Mouse (Mus musculus): ENCODE measurements around the gene Olfr228. TPM values are rescaled to one million over a fixed set of nuclear protein-coding genes. Genes with fewer than 3 reads are reported as not detected.
"Not testable (repeated sequence)": the region's sequence is repeated elsewhere in the genome, so short reads cannot be mapped to it uniquely, and the experiment has no call there.

Gene Olfr228
- total RNA-seq (2021) (not detected), polyA plus RNA-seq (2012; rRNA removed) (not detected in 2 replicates)
- long read RNA-seq: 0 reads

GRCm38 (mm10) chr2:86487286-86487685, at the start of gene Olfr228:
Olfr228 (minus strand) TSS chr2:86487386.
- no peak for DNase-seq

DNA sequence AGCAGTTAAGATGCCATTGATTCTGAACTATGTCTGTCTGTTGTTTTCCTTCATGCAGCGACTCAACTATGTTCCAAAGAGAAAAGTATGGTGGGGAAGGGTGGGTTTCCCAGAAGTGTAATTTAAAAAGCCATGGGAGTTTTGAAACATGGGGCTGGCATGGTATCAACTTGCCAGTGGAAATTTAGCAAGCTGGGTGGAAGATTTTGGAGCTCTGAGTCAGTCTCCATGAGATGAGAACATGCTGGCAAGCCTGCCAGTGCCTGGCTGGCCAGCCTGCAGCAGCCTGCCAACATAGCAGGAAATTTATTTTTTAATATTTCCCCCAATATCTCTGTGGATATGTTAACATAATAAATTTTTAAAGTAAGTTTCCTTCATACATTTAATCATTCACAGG, 43.8 kb upstream of the Olfr228 start:
- no peak for DNase-seq

DNA sequence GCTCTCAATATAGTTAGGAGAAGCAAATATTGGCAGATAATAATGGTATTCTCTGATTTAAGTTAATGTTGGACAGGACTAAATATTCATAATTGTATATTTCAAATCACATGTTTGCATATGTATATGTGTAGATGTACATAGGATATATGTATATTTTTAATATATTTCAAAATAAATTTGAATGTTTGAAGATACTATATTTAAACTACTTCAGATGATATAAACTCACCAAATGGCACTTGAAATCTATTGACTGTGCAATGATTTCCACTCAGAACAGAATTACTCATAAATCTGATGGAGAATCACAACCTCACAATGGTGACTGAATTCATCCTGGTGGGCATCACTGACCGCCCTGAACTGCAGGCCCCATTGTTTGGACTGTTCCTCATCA, 21.0 kb upstream of the Olfr228 start, which contains the start of gene Olfr1076:
Gene Olfr1076 (plus strand): TSS at position 301 of the 400 bp plus-strand sequence.
- no peak for DNase-seq

GRCm38 (mm10) chr2:86464442-86465109, 22.6 kb downstream of the Olfr228 start:
- peak; percentile 27 for DNase-seq

GRCm38 (mm10) chr2:86460434-86460833, 26.8 kb downstream of the Olfr228 start:
- no peak for DNase-seq

GRCm38 (mm10) chr2:86456169-86456568, 31.0 kb downstream of the Olfr228 start, which contains the start of gene Olfr1066:
Olfr1066 (minus strand) TSS chr2:86456269.
- no peak for DNase-seq

- DNase-seq: not testable (repeated sequence)
These were observed 36.7 kb downstream of the Olfr228 start, which contains the start of gene Olfr1065 for GRCm38 (mm10) chr2:86450491-86450890. Olfr1065 (minus strand) TSS chr2:86450591.

DNA sequence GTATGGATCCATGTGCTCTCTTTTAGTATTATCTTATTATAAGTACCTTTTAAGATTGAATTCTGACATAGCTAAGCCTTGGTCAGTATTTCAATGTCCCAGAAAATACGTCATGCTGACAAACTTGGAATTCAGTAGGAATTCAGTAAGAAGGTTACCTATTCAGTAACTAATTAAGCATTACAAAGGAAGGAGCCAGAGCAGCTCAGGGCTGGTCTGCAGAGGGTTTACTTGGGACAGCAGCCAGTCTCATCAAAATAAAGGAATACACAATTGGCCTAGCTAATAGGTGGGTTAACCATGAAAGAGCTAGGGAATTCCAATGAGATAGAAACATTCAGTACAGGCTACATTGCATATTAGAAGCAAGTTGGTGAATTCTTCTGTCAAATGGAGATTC, 45.1 kb downstream of the Olfr228 start:
- DNase-seq: not testable (repeated sequence)

Other genes with a start within 250 kb of the Olfr228 start
- not detected for gene Olfr1048, start 247.1 kb downstream of the Olfr228 start, total RNA-seq (2021)
- not detected in 2 replicates for gene Olfr1048, start 247.1 kb downstream of the Olfr228 start, polyA plus RNA-seq (2012; rRNA removed)
- not detected for gene Olfr1049, start 229.1 kb downstream of the Olfr228 start, total RNA-seq (2021)
- not detected in 2 replicates for gene Olfr1049, start 229.1 kb downstream of the Olfr228 start, polyA plus RNA-seq (2012; rRNA removed)
- gene Olfr1051, start 208.3 kb downstream of the Olfr228 start, total RNA-seq (2021): not detected
- gene Olfr1051, start 208.3 kb downstream of the Olfr228 start, polyA plus RNA-seq (2012; rRNA removed): not detected in 2 replicates
- gene Olfr1052, start 194.9 kb downstream of the Olfr228 start, total RNA-seq (2021): not detected
- gene Olfr1052, start 194.9 kb downstream of the Olfr228 start, polyA plus RNA-seq (2012; rRNA removed): not detected in 2 replicates
- not detected for gene Olfr1053, start 172.1 kb downstream of the Olfr228 start, total RNA-seq (2021)
- gene Olfr1053, start 172.1 kb downstream of the Olfr228 start, polyA plus RNA-seq (2012; rRNA removed): not detected in 2 replicates
- not detected for gene Olfr1054, start 152.0 kb downstream of the Olfr228 start, total RNA-seq (2021)
- gene Olfr1054, start 152.0 kb downstream of the Olfr228 start, polyA plus RNA-seq (2012; rRNA removed): not detected in 2 replicates
- not detected for gene Olfr1055, start 137.1 kb downstream of the Olfr228 start, total RNA-seq (2021)
- gene Olfr1055, start 137.1 kb downstream of the Olfr228 start, polyA plus RNA-seq (2012; rRNA removed): not detected in 2 replicates
- not detected for gene Olfr1056, start 124.9 kb downstream of the Olfr228 start, total RNA-seq (2021)
- gene Olfr1056, start 124.9 kb downstream of the Olfr228 start, polyA plus RNA-seq (2012; rRNA removed): not detected in 2 replicates
- not detected for gene Olfr1057, start 109.0 kb downstream of the Olfr228 start, total RNA-seq (2021)
- gene Olfr1057, start 109.0 kb downstream of the Olfr228 start, polyA plus RNA-seq (2012; rRNA removed): not detected in 2 replicates
- gene Olfr1058, start 98.8 kb downstream of the Olfr228 start, total RNA-seq (2021): not detected
- gene Olfr1058, start 98.8 kb downstream of the Olfr228 start, polyA plus RNA-seq (2012; rRNA removed): not detected in 2 replicates
- not detected for gene Olfr1061, start 73.3 kb downstream of the Olfr228 start, total RNA-seq (2021)
- not detected in 2 replicates for gene Olfr1061, start 73.3 kb downstream of the Olfr228 start, polyA plus RNA-seq (2012; rRNA removed)
- not detected for gene Olfr1062, start 60.6 kb downstream of the Olfr228 start, total RNA-seq (2021)
- gene Olfr1062, start 60.6 kb downstream of the Olfr228 start, polyA plus RNA-seq (2012; rRNA removed): not detected in 2 replicates
- gene Olfr1065, start 36.8 kb downstream of the Olfr228 start, total RNA-seq (2021): not detected
- gene Olfr1065, start 36.8 kb downstream of the Olfr228 start, polyA plus RNA-seq (2012; rRNA removed): not detected in 2 replicates
- gene Olfr1066, start 31.1 kb downstream of the Olfr228 start, total RNA-seq (2021): not detected
- not detected in 2 replicates for gene Olfr1066, start 31.1 kb downstream of the Olfr228 start, polyA plus RNA-seq (2012; rRNA removed)
- gene Olfr1076, start 21.1 kb upstream of the Olfr228 start, total RNA-seq (2021): not detected
- not detected in 2 replicates for gene Olfr1076, start 21.1 kb upstream of the Olfr228 start, polyA plus RNA-seq (2012; rRNA removed)
- not detected for gene Olfr1079, start 55.1 kb upstream of the Olfr228 start, total RNA-seq (2021)
- not detected in 2 replicates for gene Olfr1079, start 55.1 kb upstream of the Olfr228 start, polyA plus RNA-seq (2012; rRNA removed)
- not detected for gene Olfr1080, start 70.8 kb upstream of the Olfr228 start, total RNA-seq (2021)
- gene Olfr1080, start 70.8 kb upstream of the Olfr228 start, polyA plus RNA-seq (2012; rRNA removed): not detected in 2 replicates
- gene Olfr1082, start 111.6 kb upstream of the Olfr228 start, total RNA-seq (2021): not detected
- gene Olfr1082, start 111.6 kb upstream of the Olfr228 start, polyA plus RNA-seq (2012; rRNA removed): not detected in 2 replicates
- gene Olfr1084, start 152.3 kb upstream of the Olfr228 start, total RNA-seq (2021): not detected
- gene Olfr1084, start 152.3 kb upstream of the Olfr228 start, polyA plus RNA-seq (2012; rRNA removed): not detected in 2 replicates
- not detected for gene Olfr1085, start 174.6 kb upstream of the Olfr228 start, total RNA-seq (2021)
- not detected in 2 replicates for gene Olfr1085, start 174.6 kb upstream of the Olfr228 start, polyA plus RNA-seq (2012; rRNA removed)
- not detected for gene Olfr1086, start 192.7 kb upstream of the Olfr228 start, total RNA-seq (2021)
- gene Olfr1086, start 192.7 kb upstream of the Olfr228 start, polyA plus RNA-seq (2012; rRNA removed): not detected in 2 replicates
- gene Olfr1087, start 211.0 kb upstream of the Olfr228 start, total RNA-seq (2021): not detected
- gene Olfr1087, start 211.0 kb upstream of the Olfr228 start, polyA plus RNA-seq (2012; rRNA removed): not detected in 2 replicates
- not detected for gene Olfr1089, start 246.3 kb upstream of the Olfr228 start, total RNA-seq (2021)
- not detected in 2 replicates for gene Olfr1089, start 246.3 kb upstream of the Olfr228 start, polyA plus RNA-seq (2012; rRNA removed)